ENCODE assay signal across 21 mouse cellular contexts in genomic region chr6:54193631-54194305, GRCm38 (mm10).
DNase-seq lines count a peak whose midpoint lies in the region; ATAC-seq lines count a peak whose summit lies in the region.
"Had no signal": no experiment of that assay in that cellular context is flagged by ENCODE, and none has a peak within 500 bp of the region (broad histone marks: within the 10 kb centered on the region; RNA-seq: fewer than 3 reads in every experiment).

No protein-coding gene starts in this region.

- H3K4me1 ChIP-seq in forebrain, embryonic 13.5 days, result peaks cover 13% of the 10 kb centered on the region
- H3K4me1 ChIP-seq in forebrain, embryonic 10.5 days, result 0 out of 2 replicates have a peak, but pooled peaks cover 4% of the 10 kb centered on the region
- peaks cover 2% of the 10 kb centered on the region; the same call in 1 of the 2 replicates for H3K4me1 ChIP-seq in forebrain, embryonic 14.5 days (ENCODE audit: control insufficient read depth, insufficient read depth, low read length)
- H3K4me1 ChIP-seq in hindbrain, embryonic 15.5 days (replicated peaks), result peaks cover 13% of the 10 kb centered on the region
- H3K4me1 ChIP-seq in midbrain, embryonic 16.5 days (ENCODE audit: control insufficient read depth, insufficient read depth, low read length), result peaks cover 10% of the 10 kb centered on the region

- intact Hi-C loops in left cerebral cortex, postnatal 25 days (cut with DNase I), result no loop called here

- no peaks in the 10 kb centered on the region for H3K36me3 ChIP-seq in forebrain, embryonic 13.5 days (ENCODE audit: poor library complexity, severe bottlenecking)
- no peaks in the 10 kb centered on the region for H3K36me3 ChIP-seq in forebrain, embryonic 10.5 days (replicated peaks)
- H3K36me3 ChIP-seq in forebrain, embryonic 14.5 days (ENCODE audit: control insufficient read depth, insufficient read depth, low read length), result no peaks in the 10 kb centered on the region
- no peaks in the 10 kb centered on the region for H3K36me3 ChIP-seq in hindbrain, embryonic 15.5 days
- no peaks in the 10 kb centered on the region for H3K36me3 ChIP-seq in midbrain, embryonic 16.5 days (ENCODE audit: control insufficient read depth, insufficient read depth, low read length)
- H3K36me3 ChIP-seq: G1E had no signal

- no peaks in the 10 kb centered on the region for H3K9me3 ChIP-seq in forebrain, embryonic 13.5 days (replicated peaks)
- no peaks in the 10 kb centered on the region for H3K9me3 ChIP-seq in forebrain, embryonic 10.5 days
- H3K9me3 ChIP-seq in forebrain, embryonic 14.5 days (replicated peaks; ENCODE audit: control insufficient read depth, low read length), result no peaks in the 10 kb centered on the region
- no peaks in the 10 kb centered on the region for H3K9me3 ChIP-seq in hindbrain, embryonic 15.5 days
- no peaks in the 10 kb centered on the region for H3K9me3 ChIP-seq in midbrain, embryonic 16.5 days (replicated peaks; ENCODE audit: control insufficient read depth, low read length, poor library complexity, severe bottlenecking)

- ATAC-seq in forebrain, embryonic 13.5 days, result peak; percentile 30; the same call in 1 of the 2 replicates
- ATAC-seq in forebrain, embryonic 14.5 days, result 0 out of 2 replicates have a peak, but pooled peaks have one; percentile 29
- peak; percentile 61; the same call in 1 of the 2 replicates for ATAC-seq in hindbrain, embryonic 15.5 days (ENCODE audit: low FRiP score, low read depth)
- peak; percentile 81 for ATAC-seq in midbrain, embryonic 16.5 days

- WGBS in forebrain, embryonic 13.5 days, result 30% methylated on average over 7 of the region's 7 CpGs
- 70% methylated on average over 7 of the region's 7 CpGs for WGBS in forebrain, embryonic 10.5 days
- WGBS in forebrain, embryonic 14.5 days, result 33% methylated on average over 7 of the region's 7 CpGs
- 21% methylated on average over 7 of the region's 7 CpGs for WGBS in hindbrain, embryonic 15.5 days
- 22% methylated on average over 7 of the region's 7 CpGs for WGBS in midbrain, embryonic 16.5 days

- peak overlapping the region; percentile 45 for H3K27ac ChIP-seq in forebrain, embryonic 13.5 days
- H3K27ac ChIP-seq in forebrain, embryonic 10.5 days, result no peak overlapping the region
- peak overlapping the region; percentile 41; the same call in 1 of the 2 replicates for H3K27ac ChIP-seq in forebrain, embryonic 14.5 days (ENCODE audit: low read depth, low read length)
- H3K27ac ChIP-seq in hindbrain, embryonic 15.5 days (replicated peaks), result peak overlapping the region; percentile 53; the same call in 1 of the 2 replicates
- peak overlapping the region; percentile 3 for H3K27ac ChIP-seq in midbrain, embryonic 16.5 days (ENCODE audit: low read length)

- DNase-seq in forebrain, embryonic 10.5 days (ENCODE audit: extremely low spot score, low spot score), result no peak
- DNase-seq in forebrain, embryonic 14.5 days (ENCODE audit: low spot score), result peak; percentile 42
- DNase-seq in left cerebral cortex, postnatal 25 days (ENCODE audit: low spot score in 2 of 2), result no peak
- DNase-seq in lung, postnatal 4 days, result no peak
- no peak for DNase-seq in lung, postnatal 10 days
- DNase-seq: adrenal gland, postnatal 14 days; cerebellum, adult 11 months; cerebellum, postnatal 25 days; embryo, embryonic 11 days; gastrocnemius, postnatal 36 days; kidney, adult 18-20 months; kidney, postnatal 10 days; left cerebral cortex, postnatal 4 days; liver; lung, postnatal 14 days; right cerebral cortex, postnatal 14 days; thymus, adult 2 months had no signal

- H3K9ac ChIP-seq in forebrain, embryonic 13.5 days, result no peak overlapping the region
- H3K9ac ChIP-seq in forebrain, embryonic 14.5 days (ENCODE audit: low read length), result no peak overlapping the region
- H3K9ac ChIP-seq in hindbrain, embryonic 15.5 days, result no peak overlapping the region
- no peak overlapping the region for H3K9ac ChIP-seq in midbrain, embryonic 16.5 days (ENCODE audit: low read depth, low read length)

- H3K27me3 ChIP-seq in forebrain, embryonic 13.5 days, result no peaks in the 10 kb centered on the region
- H3K27me3 ChIP-seq in forebrain, embryonic 10.5 days (ENCODE audit: poor library complexity, severe bottlenecking), result no peaks in the 10 kb centered on the region; the same call in 1 of the 2 replicates
- no peaks in the 10 kb centered on the region for H3K27me3 ChIP-seq in forebrain, embryonic 14.5 days (replicated peaks; ENCODE audit: control insufficient read depth, insufficient read depth, low read length)
- H3K27me3 ChIP-seq in hindbrain, embryonic 15.5 days, result no peaks in the 10 kb centered on the region
- no peaks in the 10 kb centered on the region for H3K27me3 ChIP-seq in midbrain, embryonic 16.5 days (ENCODE audit: control insufficient read depth, insufficient read depth, low read depth, low read length)

- H3K4me3 ChIP-seq in forebrain, embryonic 13.5 days, result no peak overlapping the region
- H3K4me3 ChIP-seq in forebrain, embryonic 10.5 days, result no peak overlapping the region
- no peak overlapping the region for H3K4me3 ChIP-seq in forebrain, embryonic 14.5 days (ENCODE audit: low read depth, low read length)
- H3K4me3 ChIP-seq in hindbrain, embryonic 15.5 days, result no peak overlapping the region
- H3K4me3 ChIP-seq in midbrain, embryonic 16.5 days (ENCODE audit: low read depth, low read length), result no peak overlapping the region

- H3K4me2 ChIP-seq in forebrain, embryonic 13.5 days, result no peak overlapping the region
- no peak overlapping the region for H3K4me2 ChIP-seq in forebrain, embryonic 14.5 days (ENCODE audit: low read length)
- H3K4me2 ChIP-seq in hindbrain, embryonic 15.5 days, result no peak overlapping the region
- H3K4me2 ChIP-seq in midbrain, embryonic 16.5 days (ENCODE audit: low read length), result 0 out of 2 replicates have a peak overlapping the region, but pooled peaks have one; percentile 17

Comparison
In these comparisons a context has a peak if more than half of its experiments do, and no peak if none do; other contexts are left out.
1. ATAC-seq: peak in every context shown above with its lines; median percentile 81 in midbrain, embryonic 16.5 days; 61 in hindbrain, embryonic 15.5 days; 30 in forebrain, embryonic 13.5 days; 29 in forebrain, embryonic 14.5 days.